Mouse (Mus musculus) MEL (cell line): ENCODE results near the gene a. TPM values are rescaled to one million over a fixed set of nuclear protein-coding genes. Genes with fewer than 3 reads are reported as not detected.

Experiments
- DNase-seq: peaks from one replicate; pipeline ENCODE4 v3.0.0; 2011; ENCODE audit warnings: low read depth, low spot score
- H3K27ac ChIP-seq: 2 replicates; pipeline ENCODE4 v1.5.1; 2012; ENCODE audit warnings: low read depth, mild to moderate bottlenecking, control low read depth, low read length, moderate library complexity; ENCODE audit not compliant: control insufficient read depth
- H3K27me3 ChIP-seq, 2 experiments: fragments of 150-350 bp in 1 of 2; sonication (generic) in 1 of 2; 2 replicates each; pipeline ENCODE4 v1.6.1; 2012; ENCODE audit warnings: low read length in 2 of 2, mild to moderate bottlenecking in 2 of 2, improper control_type of control experiment in 1 of 2, moderate library complexity in 1 of 2; ENCODE audit not compliant: insufficient read depth in 2 of 2, control insufficient read depth in 1 of 2
- H3K36me3 ChIP-seq, 2 experiments: 2 replicates each; pipeline ENCODE4 v1.6.1; 2012 to 2014; ENCODE audit warnings: low read length in 2 of 2, improper control_type of control experiment in 1 of 2, inconsistent platforms in 1 of 2, mild to moderate bottlenecking in 1 of 2; ENCODE audit not compliant: insufficient read depth in 2 of 2, control insufficient read depth in 1 of 2
- H3K4me1 ChIP-seq, 2 experiments: fragments of 150-350 bp in 1 of 2; sonication (generic) in 1 of 2; 2 replicates each; pipeline ENCODE4 v1.6.1; 2012; ENCODE audit warnings: low read length in 2 of 2, improper control_type of control experiment in 1 of 2, mild to moderate bottlenecking in 1 of 2; ENCODE audit not compliant: insufficient read depth in 2 of 2, control insufficient read depth in 1 of 2
- H3K4me3 ChIP-seq, 2 experiments: fragments of 150-350 bp in 1 of 2; sonication (generic) in 1 of 2; 2 replicates each; pipeline ENCODE4 v1.5.1; 2012; ENCODE audit warnings: low read depth in 2 of 2, low read length in 2 of 2, mild to moderate bottlenecking in 2 of 2, moderate library complexity in 2 of 2, control low read depth in 1 of 2, improper control_type of control experiment in 1 of 2; ENCODE audit not compliant: control insufficient read depth in 1 of 2, insufficient read depth in 1 of 2
- H3K79me2 ChIP-seq: 2 replicates; pipeline ENCODE4 v1.6.1; 2012; ENCODE audit warnings: mild to moderate bottlenecking, low read length, moderate library complexity; ENCODE audit not compliant: control insufficient read depth, poor library complexity, insufficient read depth
- H3K9ac ChIP-seq: 2 replicates; pipeline ENCODE4 v1.6.1; 2012; ENCODE audit warnings: low read depth, mild to moderate bottlenecking, control low read depth, low read length, moderate library complexity; ENCODE audit not compliant: control insufficient read depth, poor library complexity, severe bottlenecking
- H3K9me3 ChIP-seq: fragments of 150-350 bp; sonication (generic); replicated peaks from 2 replicates; pipeline ENCODE4 v1.6.1; 2012; ENCODE audit warnings: mild to moderate bottlenecking, low read length, improper control_type of control experiment, moderate library complexity; ENCODE audit not compliant: insufficient read depth
- GABPA ChIP-seq: IDR thresholded peaks from 2 replicates; pipeline ENCODE4 v1.6.1; 2012; ENCODE audit warnings: low read depth, mild to moderate bottlenecking, inconsistent platforms, low read length, improper control_type of control experiment, moderate library complexity
- MAFK ChIP-seq: IDR thresholded peaks from 2 replicates; pipeline ENCODE4 v1.6.1; 2011; ENCODE audit warnings: low read depth, mild to moderate bottlenecking, low read length, improper control_type of control experiment, borderline replicate concordance
- MAZ ChIP-seq: IDR thresholded peaks from 2 replicates; pipeline ENCODE4 v1.6.1; 2012; ENCODE audit warnings: low read depth, mild to moderate bottlenecking, inconsistent platforms, low read length, improper control_type of control experiment
- MXI1 ChIP-seq: IDR thresholded peaks from 2 replicates; pipeline ENCODE4 v1.6.1; 2011; ENCODE audit warnings: mild to moderate bottlenecking, low read depth, low read length, improper control_type of control experiment
- MYB ChIP-seq: IDR thresholded peaks from 2 replicates; pipeline ENCODE4 v1.6.1; 2011; ENCODE audit warnings: mild to moderate bottlenecking, low read depth, low read length, improper control_type of control experiment
- POLR2A ChIP-seq, 2 experiments: IDR thresholded peaks; 2 replicates each; pipeline ENCODE4 v1.6.1; 2011 to 2012; ENCODE audit warnings: low read length in 2 of 2, mild to moderate bottlenecking in 2 of 2, control low read depth in 1 of 2, improper control_type of control experiment in 1 of 2, low read depth in 1 of 2, moderate library complexity in 1 of 2; ENCODE audit not compliant: control insufficient read depth in 1 of 2, insufficient read depth in 1 of 2, poor library complexity in 1 of 2
- POLR2AphosphoS2 ChIP-seq: IDR thresholded peaks from 2 replicates; pipeline ENCODE4 v1.6.1; 2011; ENCODE audit warnings: low read length, improper control_type of control experiment
- RAD21 ChIP-seq: IDR thresholded peaks from 2 replicates; pipeline ENCODE4 v1.6.1; 2011; ENCODE audit warnings: mild to moderate bottlenecking, low read depth, low read length, improper control_type of control experiment
- RCOR1 ChIP-seq: IDR thresholded peaks from 2 replicates; pipeline ENCODE4 v1.6.1; 2012; ENCODE audit warnings: low read depth, mild to moderate bottlenecking, inconsistent platforms, low read length, improper control_type of control experiment
- TAL1 ChIP-seq: IDR thresholded peaks from 2 replicates; pipeline ENCODE4 v1.6.1; 2012; ENCODE audit warnings: mild to moderate bottlenecking, inconsistent platforms, low read length, moderate library complexity, mixed read lengths
- TBP ChIP-seq: IDR thresholded peaks from 2 replicates; pipeline ENCODE4 v1.8.0; 2011; ENCODE audit warnings: low read depth, low read length, improper control_type of control experiment
- TCF12 ChIP-seq: IDR thresholded peaks from 2 replicates; pipeline ENCODE4 v1.6.1; 2014; ENCODE audit warnings: low read depth, mild to moderate bottlenecking, inconsistent platforms, low read length, improper control_type of control experiment, moderate library complexity
- USF1 ChIP-seq: IDR thresholded peaks from 2 replicates; pipeline ENCODE4 v1.6.1; 2014; ENCODE audit warnings: low read depth, mild to moderate bottlenecking, inconsistent platforms, low read length, improper control_type of control experiment, moderate library complexity
- ZKSCAN1 ChIP-seq: IDR thresholded peaks from 2 replicates; pipeline ENCODE4 v1.6.1; 2012; ENCODE audit warnings: low read depth, mild to moderate bottlenecking, inconsistent platforms, low read length, improper control_type of control experiment, moderate library complexity
- ZMIZ1 ChIP-seq: IDR thresholded peaks from 2 replicates; pipeline ENCODE4 v1.6.1; 2012; ENCODE audit warnings: low read depth, mild to moderate bottlenecking, inconsistent platforms, low read length, improper control_type of control experiment, moderate library complexity
- ZNF384 ChIP-seq: IDR thresholded peaks from 2 replicates; pipeline ENCODE4 v1.6.1; 2012; ENCODE audit warnings: low read depth, mild to moderate bottlenecking, inconsistent platforms, low read length, improper control_type of control experiment
- polyA plus RNA-seq, 2 experiments: library from polyadenylated mRNA; stranded (reverse) in 1 of 2; unstranded in 1 of 2; fragments of >175 nt in 1 of 2; fragments of >200 nt in 1 of 2; gene quantifications; 2 replicates each; pipeline versions ENCODE4 v1.2.1 to v1.2.4; 2012; ENCODE audit warnings: low replicate concordance in 2 of 2, low read depth in 1 of 2; ENCODE audit not compliant: insufficient read length in 2 of 2, insufficient read depth in 1 of 2, missing spikeins in 1 of 2
- total RNA-seq: library from RNA; depleted of rRNA; stranded (reverse); fragments of 300-350 nt; gene quantifications from 2 replicates; pipeline ENCODE4 v1.2.3, GENCODE M21; 2012

Gene a
- total and polyA plus RNA-seq, 3 experiments = not detected

DNA sequence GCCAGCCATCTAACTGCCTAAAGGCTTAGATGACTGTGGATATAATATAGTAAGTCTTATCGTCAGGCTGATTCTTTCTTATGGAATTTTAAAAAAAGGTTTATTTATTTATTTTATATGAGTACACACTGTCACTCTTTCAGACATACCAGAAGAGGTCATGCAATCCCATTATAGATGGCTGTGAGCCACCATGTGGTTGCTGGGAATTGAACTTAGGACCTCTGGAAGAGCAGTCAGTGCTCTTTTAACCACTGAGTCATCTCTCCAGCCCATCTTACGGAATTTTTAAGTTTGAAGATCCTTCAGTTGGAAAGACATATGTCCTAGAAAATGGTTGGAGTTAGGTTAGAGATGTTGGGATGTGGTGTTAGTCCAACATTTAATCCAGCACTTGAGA, 22.2 kb downstream of the a start:
- TF ChIP-seq ZNF384 = no peak
- TF ChIP-seq MYB = no peak
- TF ChIP-seq POLR2AphosphoS2 = no peak
- TF ChIP-seq USF1 = no peak
- no peak for TF ChIP-seq TAL1
- no peak for TF ChIP-seq TCF12
- TF ChIP-seq ZKSCAN1 = no peak
- no peak for TF ChIP-seq POLR2A (IDR thresholded peaks at IDR 0.05; ENCODE audit: control insufficient read depth in 1 of 2, insufficient read depth in 1 of 2, low read depth in 1 of 2, low read length in 2 of 2, poor library complexity in 1 of 2)
- TF ChIP-seq ZMIZ1 = no peak
- TF ChIP-seq MAZ = no peak
- TF ChIP-seq MAFK = no peak
- no peak for TF ChIP-seq MXI1
- TF ChIP-seq, all 39 proteins: peak for 0
- Histone ChIP-seq H3K36me3 (peaks cover 2 to 11% of the 10 kb centered on the region in 2 experiments; a peak in 3 of 4 replicates), H3K79me2 (peaks cover 73% of the 10 kb centered on the region), H3K27me3 (no peaks in the 10 kb centered on the region), H3K4me1 (peaks cover 0 to 3% of the 10 kb centered on the region in 2 experiments; a peak in 3 of 4 replicates), H3K9ac (no peak overlapping the region), H3K9me3 (no peaks in the 10 kb centered on the region), H3K27ac (no peak overlapping the region), H3K4me3 (no peak overlapping the region)
- DNase-seq = no peak

DNA sequence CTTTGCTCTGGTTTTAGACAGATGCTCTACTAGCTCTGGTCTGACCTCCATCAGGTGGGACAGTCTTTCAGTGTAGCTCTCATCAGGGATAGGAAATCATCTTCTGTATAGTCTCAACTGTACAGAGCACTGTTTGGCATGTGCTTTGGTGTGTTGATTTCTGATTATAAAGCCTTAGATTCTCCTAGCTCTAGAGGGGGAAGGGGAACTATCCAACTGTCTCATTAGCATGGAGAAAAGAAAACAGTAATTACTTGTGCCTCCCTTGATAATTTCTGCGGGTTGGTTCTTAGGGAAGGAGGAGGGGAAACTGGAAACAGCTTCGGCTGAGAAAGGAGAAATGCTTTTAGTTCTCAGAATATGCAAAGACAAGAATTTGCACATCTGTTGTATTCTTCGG, 25.9 kb downstream of the a start:
- Histone ChIP-seq H3K36me3 (peaks cover 2 to 21% of the 10 kb centered on the region in 2 experiments; a peak in 3 of 4 replicates), H3K27me3 (no peaks in the 10 kb centered on the region), H3K79me2 (peaks cover 73% of the 10 kb centered on the region), H3K4me1 (no peaks in the 10 kb centered on the region; a peak in 3 of 4 replicates), H3K9me3 (no peaks in the 10 kb centered on the region), H3K27ac (no peak overlapping the region), H3K4me3 (no peak overlapping the region), H3K9ac (no peak overlapping the region)
- TF ChIP-seq TBP (no peak), RCOR1 (peak; percentile 7; the same call in 1 of the 2 replicates), RAD21 (no peak), POLR2AphosphoS2 (no peak), TAL1 (0 out of 2 replicates have a peak, but pooled peaks have one; percentile 23), GABPA (no peak)
- DNase-seq = peak; percentile 23
